Mouse (Mus musculus): ENCODE results near the gene Asf1b. TPM values are rescaled to one million over a fixed set of nuclear protein-coding genes. Genes with fewer than 3 reads are reported as not detected.
"Not testable (repeated sequence)": the region's sequence is repeated elsewhere in the genome, so short reads cannot be mapped to it uniquely, and the experiment has no call there.

Gene Asf1b
- polyA plus RNA-seq, 1 experiment from 2014 or later: 16.6 TPM

DNA sequence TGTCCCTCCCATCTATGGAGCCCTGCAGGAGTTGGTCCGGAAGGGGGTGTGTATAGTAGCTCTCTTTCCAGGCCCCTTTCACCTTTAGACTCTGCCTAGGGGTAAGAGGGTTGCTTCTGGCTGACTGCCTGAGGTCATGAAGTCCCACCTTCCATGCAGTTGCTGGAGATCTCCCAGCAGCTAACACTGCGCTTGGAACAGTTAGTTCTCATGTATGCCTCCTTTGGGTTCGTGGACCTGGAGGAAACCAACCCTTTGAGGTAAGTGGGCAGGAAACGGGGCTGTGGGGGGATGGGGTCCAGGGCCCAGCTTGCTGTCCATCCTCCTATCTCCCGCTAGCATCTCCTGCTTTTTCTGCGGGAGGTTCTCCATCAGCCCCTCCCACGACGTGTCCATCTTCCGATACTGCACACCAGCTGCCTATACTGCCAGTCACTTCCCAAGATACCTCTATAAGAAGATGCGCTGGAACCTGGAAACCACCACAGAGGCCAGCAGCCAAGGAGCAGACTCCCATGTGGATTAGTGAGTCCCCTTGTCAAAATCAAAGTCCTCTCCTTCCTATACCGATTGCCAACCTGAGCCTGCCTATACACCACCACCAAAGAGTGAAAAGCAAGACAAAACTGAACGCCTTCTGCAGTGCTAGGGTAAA, 47.8 kb downstream of the Asf1b start:
- H3K4me2 ChIP-seq (replicated peaks; ENCODE audit: low read depth): no peak overlapping the region
- no peaks in the 10 kb centered on the region for H3K27me3 ChIP-seq (ENCODE audit: control insufficient read depth, insufficient read depth, low read length)
- no peak overlapping the region for H3K9ac ChIP-seq (ENCODE audit: low read length)
- 0 out of 2 replicates have a peak, but pooled peaks cover 3% of the 10 kb centered on the region for H3K36me3 ChIP-seq (ENCODE audit: control insufficient read depth, insufficient read depth, low read length)
- no peaks in the 10 kb centered on the region for H3K9me3 ChIP-seq (ENCODE audit: control insufficient read depth, low read length)
- no peak overlapping the region for H3K27ac ChIP-seq (replicated peaks)
- H3K4me3 ChIP-seq (ENCODE audit: low read depth, low read length): no peak overlapping the region
- no peak for ATAC-seq (ENCODE audit: low FRiP score, low TSS enrichment)
- H3K4me1 ChIP-seq (replicated peaks; ENCODE audit: control insufficient read depth, insufficient read depth): peaks cover 13% of the 10 kb centered on the region
- no peak for DNase-seq (ENCODE audit: low spot score)
- TF ChIP-seq CTCF (IDR thresholded peaks at IDR 0.05; ENCODE audit: low read depth): no peak
- 76% methylated on average over 12 of the region's 12 CpGs for WGBS

DNA sequence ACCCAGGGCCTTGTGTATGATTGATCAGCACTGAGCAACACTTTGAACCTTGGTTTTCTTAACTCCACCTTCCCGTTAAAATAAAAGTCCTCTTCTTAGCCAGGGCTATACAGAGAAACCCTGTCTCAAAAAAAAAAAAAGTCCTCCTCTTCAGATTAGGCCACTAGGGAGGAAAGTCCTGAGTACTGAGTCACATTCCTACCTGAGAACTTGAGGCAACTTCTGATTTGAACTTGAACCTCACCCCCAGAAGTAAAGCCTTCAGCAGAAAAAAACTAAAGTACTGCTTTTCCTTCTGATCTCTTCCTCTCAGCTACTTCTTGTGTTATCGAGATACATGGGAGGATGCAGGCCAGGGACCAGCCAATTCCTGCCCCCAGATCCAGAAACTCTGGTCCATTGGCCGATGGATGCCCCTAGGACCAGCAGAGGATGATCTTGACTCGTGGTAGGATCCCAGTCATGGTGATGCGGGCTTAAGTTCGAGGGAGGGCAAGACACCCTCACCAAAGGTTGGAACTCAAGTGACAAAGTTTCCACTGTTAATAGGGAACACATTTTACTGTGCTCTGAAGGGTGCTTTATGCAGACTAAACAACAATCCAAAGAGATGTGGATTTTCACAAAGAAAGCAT, 48.4 kb downstream of the Asf1b start:
- H3K36me3 ChIP-seq (ENCODE audit: control insufficient read depth, insufficient read depth, low read length): 0 out of 2 replicates have a peak, but pooled peaks cover 3% of the 10 kb centered on the region
- H3K4me2 ChIP-seq (replicated peaks; ENCODE audit: low read depth): peak overlapping the region; percentile 77
- peak overlapping the region; percentile 54; the same call in 1 of the 2 replicates for H3K4me3 ChIP-seq (ENCODE audit: low read depth, low read length)
- H3K27ac ChIP-seq (replicated peaks): no peak overlapping the region
- no peaks in the 10 kb centered on the region for H3K27me3 ChIP-seq (ENCODE audit: control insufficient read depth, insufficient read depth, low read length)
- H3K9me3 ChIP-seq (ENCODE audit: control insufficient read depth, low read length): no peaks in the 10 kb centered on the region
- H3K9ac ChIP-seq (ENCODE audit: low read length): no peak overlapping the region
- no peak for ATAC-seq (ENCODE audit: low FRiP score, low TSS enrichment)
- no peak for DNase-seq (ENCODE audit: low spot score)
- 74% methylated on average over 6 of the region's 6 CpGs for WGBS
- peaks cover 12% of the 10 kb centered on the region for H3K4me1 ChIP-seq (replicated peaks; ENCODE audit: control insufficient read depth, insufficient read depth)
- TF ChIP-seq EP300 (optimal IDR thresholded peaks at IDR 0.05) (no peak), CTCF (IDR thresholded peaks at IDR 0.05; ENCODE audit: low read depth) (no peak)

DNA sequence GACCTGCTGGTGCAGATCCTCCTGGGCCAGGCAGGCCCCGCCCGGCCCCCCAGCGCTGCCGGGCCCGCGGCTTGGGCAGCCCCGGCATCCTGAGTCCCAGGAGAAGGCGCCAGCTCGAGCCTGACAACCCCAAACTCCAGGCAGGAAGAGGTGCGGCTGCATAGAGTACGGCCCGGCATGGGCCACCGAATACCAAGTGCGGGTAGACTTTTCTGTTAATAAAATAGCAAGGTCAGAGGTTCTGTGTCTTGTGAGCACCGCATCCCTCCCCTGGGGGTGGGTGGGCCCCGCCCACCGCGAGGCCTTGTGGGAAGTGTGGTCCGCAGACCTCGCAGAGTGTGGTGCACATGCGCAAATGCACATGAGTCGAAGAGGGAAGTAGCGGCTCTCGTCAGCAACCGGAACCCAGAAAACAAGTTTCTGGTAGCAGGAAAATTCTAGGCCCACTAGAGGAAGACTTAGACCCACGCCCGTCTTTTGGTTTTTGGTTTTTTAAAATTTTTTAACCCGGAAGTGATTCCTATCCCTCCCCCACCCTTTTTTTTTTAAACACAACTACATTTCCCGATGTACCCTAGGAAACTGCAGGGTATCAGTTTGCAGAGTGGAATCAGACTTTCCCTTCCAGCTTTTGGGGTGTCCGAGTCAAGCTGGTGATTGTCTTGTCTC, 49.4 kb downstream of the Asf1b start:
- WGBS: under 1% methylated on average over 30 of the region's 30 CpGs
- ATAC-seq (ENCODE audit: low FRiP score, low TSS enrichment) (peak; percentile 87), DNase-seq (ENCODE audit: low spot score) (peak; percentile 90)
- Histone ChIP-seq H3K36me3 (ENCODE audit: control insufficient read depth, insufficient read depth, low read length) (0 out of 2 replicates have a peak, but pooled peaks cover 3% of the 10 kb centered on the region), H3K27me3 (ENCODE audit: control insufficient read depth, insufficient read depth, low read length) (no peaks in the 10 kb centered on the region), H3K4me3 (ENCODE audit: low read depth, low read length) (peak overlapping the region; percentile 54), H3K9me3 (ENCODE audit: control insufficient read depth, low read length) (no peaks in the 10 kb centered on the region), H3K4me2 (replicated peaks; ENCODE audit: low read depth) (peak overlapping the region; percentile 77), H3K4me1 (replicated peaks; ENCODE audit: control insufficient read depth, insufficient read depth) (peaks cover 4% of the 10 kb centered on the region), H3K27ac (replicated peaks) (peak overlapping the region; percentile 81), H3K9ac (ENCODE audit: low read length) (peak overlapping the region; percentile 73)
- no peak; the same call in 1 of the 2 replicates for TF ChIP-seq CTCF (IDR thresholded peaks at IDR 0.05; ENCODE audit: low read depth)
- peak; percentile 34 for TF ChIP-seq EP300 (optimal IDR thresholded peaks at IDR 0.05)

DNA sequence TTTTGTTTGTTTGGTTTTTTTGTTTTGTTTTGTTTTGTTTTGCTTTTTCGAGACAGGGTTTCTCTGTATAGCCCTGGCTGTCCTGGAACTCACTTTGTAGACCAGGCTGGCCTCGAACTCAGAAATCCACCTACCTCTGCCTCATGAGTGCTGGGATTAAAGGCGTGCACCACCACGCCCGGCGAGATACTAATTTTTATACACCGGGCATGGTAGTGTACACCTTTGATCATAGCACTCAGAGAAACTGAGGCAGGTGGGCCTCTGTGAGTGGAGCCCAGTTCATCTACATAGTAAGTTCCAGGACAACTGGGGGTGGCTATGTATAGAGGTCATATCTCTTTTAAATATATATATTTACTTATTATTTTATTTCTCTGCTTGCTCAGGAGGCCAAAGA, 50.2 kb downstream of the Asf1b start:
- H3K9ac ChIP-seq (ENCODE audit: low read length); H3K4me2 ChIP-seq (replicated peaks; ENCODE audit: low read depth); DNase-seq (ENCODE audit: low spot score); H3K9me3 ChIP-seq (ENCODE audit: control insufficient read depth, low read length); ATAC-seq (ENCODE audit: low FRiP score, low TSS enrichment); H3K36me3 ChIP-seq (ENCODE audit: control insufficient read depth, insufficient read depth, low read length); H3K27me3 ChIP-seq (ENCODE audit: control insufficient read depth, insufficient read depth, low read length); H3K4me3 ChIP-seq (ENCODE audit: low read depth, low read length); H3K27ac ChIP-seq (replicated peaks); H3K4me1 ChIP-seq (replicated peaks; ENCODE audit: control insufficient read depth, insufficient read depth): not testable (repeated sequence)
- WGBS: 89% methylated on average over 7 of the region's 7 CpGs

DNA sequence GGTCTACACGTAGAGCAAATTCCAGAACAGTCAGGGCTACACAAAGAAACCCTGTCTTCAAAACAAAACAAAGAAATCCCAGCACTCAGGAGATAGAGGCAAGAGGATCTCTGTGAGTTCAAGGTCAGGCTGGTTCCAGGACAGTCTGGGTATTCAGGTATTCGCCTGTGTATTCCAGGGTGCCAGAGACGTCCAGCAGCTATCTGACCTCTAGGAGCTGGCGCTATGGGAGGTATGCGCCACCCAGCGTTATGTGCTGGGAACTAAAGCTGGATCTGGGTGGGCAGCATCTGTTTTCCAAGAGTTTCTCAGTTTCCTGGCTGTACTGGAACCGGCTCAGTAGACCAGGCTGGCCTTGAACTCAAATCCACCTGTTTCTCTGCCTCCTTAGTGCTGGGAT, 53.1 kb downstream of the Asf1b start:
- Histone ChIP-seq H3K4me3 (ENCODE audit: low read depth, low read length) (no peak overlapping the region), H3K9ac (ENCODE audit: low read length) (no peak overlapping the region), H3K27ac (replicated peaks) (no peak overlapping the region), H3K9me3 (ENCODE audit: control insufficient read depth, low read length) (no peaks in the 10 kb centered on the region), H3K27me3 (ENCODE audit: control insufficient read depth, insufficient read depth, low read length) (peaks cover 15% of the 10 kb centered on the region; the same call in 1 of the 2 replicates), H3K36me3 (ENCODE audit: control insufficient read depth, insufficient read depth, low read length) (no peaks in the 10 kb centered on the region), H3K4me2 (replicated peaks; ENCODE audit: low read depth) (no peak overlapping the region), H3K4me1 (replicated peaks; ENCODE audit: control insufficient read depth, insufficient read depth) (peaks cover 16% of the 10 kb centered on the region)
- TF ChIP-seq CTCF (IDR thresholded peaks at IDR 0.05; ENCODE audit: low read depth) (peak; percentile 61), EP300 (optimal IDR thresholded peaks at IDR 0.05) (no peak)
- DNase-seq (ENCODE audit: low spot score): peak; percentile 34
- 40% methylated on average over 7 of the region's 7 CpGs for WGBS
- no peak for ATAC-seq (ENCODE audit: low FRiP score, low TSS enrichment)

All from stomach, postnatal 0 days (tissue).